Mouse (Mus musculus) lung, adult 2 months (tissue): ENCODE results near the gene Rad17. TPM values are rescaled to one million over a fixed set of nuclear protein-coding genes. Genes with fewer than 3 reads are reported as not detected.

ENCODE experiments used
- DNase-seq: peaks from one replicate; pipeline ENCODE4 v3.0.0; 2022
- H3K4me1 ChIP-seq: fragments of 200-500 bp; 2 replicates; pipeline ENCODE4 v1.6.1; 2011; ENCODE audit warnings: low read length; ENCODE audit not compliant: control insufficient read depth, insufficient read depth
- H3K4me3 ChIP-seq: fragments of 200-500 bp; replicated peaks from 2 replicates; pipeline ENCODE3; 2011; ENCODE audit warnings: low read depth, mild to moderate bottlenecking, control low read depth, low read length; ENCODE audit errors: extremely low read depth
- CTCF ChIP-seq: fragments of 200-500 bp; IDR thresholded peaks from 2 replicates; pipeline ENCODE4 v1.5.1; 2011; ENCODE audit warnings: mild to moderate bottlenecking, low read length, control low read depth; ENCODE audit not compliant: insufficient read depth
- POLR2A ChIP-seq: fragments of 200-500 bp; IDR thresholded peaks from 2 replicates; pipeline ENCODE4 v1.6.1; 2011; ENCODE audit warnings: low read depth, mild to moderate bottlenecking, control low read depth, low read length, borderline replicate concordance; ENCODE audit errors: extremely low read depth
- WGBS: fragments of 180-500 bp; shearing (Covaris S2); methylation state at CpG from one replicate; pipeline ENCODE4 v1.1.7; 2018; 5-methylcytosine and 5-hydroxymethylcytosine counted together
- polyA plus RNA-seq: library from polyadenylated mRNA; depleted of rRNA; stranded (reverse); fragments of >200 nt; gene quantifications from 2 replicates; pipeline ENCODE4 v1.2.3, GENCODE M21; 2012

Gene Rad17
- polyA plus RNA-seq, 1 experiment, result 4.4 TPM

- WGBS, result 6% methylated on average over 77 of the region's 77 CpGs
- peak; percentile 69 for DNase-seq
- TF ChIP-seq CTCF (no peak), POLR2A (no peak; the same call in 1 of the 2 replicates)
These were observed 34.4 kb downstream of the Rad17 start, which contains the start of gene Marveld2 for GRCm38 (mm10) chr13:100616181-100617087. TSS of gene Marveld2 (minus strand) at chr13:100616971.

GRCm38 (mm10) chr13:100612903-100613302 lies 37.9 kb downstream of the Rad17 start:
- no peaks in the 10 kb centered on the region for H3K4me1 ChIP-seq
- H3K4me3 ChIP-seq, result no peak overlapping the region
- WGBS, result 52% methylated on average over 2 of the region's 2 CpGs
- DNase-seq, result no peak
- TF ChIP-seq POLR2A (no peak), CTCF (no peak)

More at GRCm38 (mm10) chr13:100616181-100617087, 34.4 kb downstream of the Rad17 start, which contains the start of gene Marveld2:
- Histone ChIP-seq H3K4me1 (no peaks in the 10 kb centered on the region), H3K4me3 (peak within 1 kb of the TSS; percentile 31)

GRCm38 (mm10) chr13:100612251-100612650 lies 38.6 kb downstream of the Rad17 start:
- 94% methylated on average over 10 of the region's 10 CpGs for WGBS
- Histone ChIP-seq H3K4me1 (no peaks in the 10 kb centered on the region), H3K4me3 (no peak overlapping the region)
- DNase-seq, result no peak
- TF ChIP-seq CTCF (no peak), POLR2A (no peak)

- no peak overlapping the region for H3K4me3 ChIP-seq
- no peak for DNase-seq
- H3K4me1 ChIP-seq, result no peaks in the 10 kb centered on the region
- TF ChIP-seq POLR2A (no peak), CTCF (no peak)
- 91% methylated on average over 13 of the region's 13 CpGs for WGBS
These were observed 39.6 kb downstream of the Rad17 start for GRCm38 (mm10) chr13:100611266-100611665.

- WGBS, result 88% methylated on average over 8 of the region's 8 CpGs
- TF ChIP-seq POLR2A, result no peak
- peak; percentile 11; the same call in 1 of the 2 replicates for TF ChIP-seq CTCF
- no peak for DNase-seq
These were observed 43.1 kb downstream of the Rad17 start for GRCm38 (mm10) chr13:100607756-100608155.

GRCm38 (mm10) chr13:100605845-100606244 lies 45.0 kb downstream of the Rad17 start:
- TF ChIP-seq CTCF (no peak), POLR2A (no peak)
- H3K4me1 ChIP-seq, result no peaks in the 10 kb centered on the region
- H3K4me3 ChIP-seq, result no peak overlapping the region
- DNase-seq, result no peak
- 68% methylated on average over 1 of the region's 1 CpGs for WGBS

More at GRCm38 (mm10) chr13:100607756-100608155, 43.1 kb downstream of the Rad17 start:
- no peaks in the 10 kb centered on the region for H3K4me1 ChIP-seq
- H3K4me3 ChIP-seq, result no peak overlapping the region

- WGBS, result 78% methylated on average over 11 of the region's 11 CpGs
- no peak for TF ChIP-seq CTCF
- TF ChIP-seq POLR2A, result no peak
These were observed 47.1 kb downstream of the Rad17 start for GRCm38 (mm10) chr13:100603738-100604095.

GRCm38 (mm10) chr13:100603031-100603737 lies 47.7 kb downstream of the Rad17 start:
- WGBS, result 75% methylated on average over 10 of the region's 10 CpGs
- TF ChIP-seq CTCF (no peak), POLR2A (no peak)
- Histone ChIP-seq H3K4me1 (no peaks in the 10 kb centered on the region), H3K4me3 (no peak overlapping the region)
- no peak for DNase-seq

More at GRCm38 (mm10) chr13:100603738-100604095, 47.1 kb downstream of the Rad17 start:
- DNase-seq, result no peak
- H3K4me3 ChIP-seq, result no peak overlapping the region
- no peaks in the 10 kb centered on the region for H3K4me1 ChIP-seq

- Histone ChIP-seq H3K4me1 (no peaks in the 10 kb centered on the region), H3K4me3 (no peak overlapping the region)
- TF ChIP-seq POLR2A (no peak), CTCF (no peak)
- no peak for DNase-seq
- 75% methylated on average over 5 of the region's 5 CpGs for WGBS
These were observed 48.5 kb downstream of the Rad17 start for GRCm38 (mm10) chr13:100602239-100602902.
